Mouse (Mus musculus) liver, postnatal 0 days (tissue): Measurements from ENCODE around the gene Adora1. TPM values are rescaled to one million over a fixed set of nuclear protein-coding genes. Genes with fewer than 3 reads are reported as not detected.
A peak's percentile ranks its signal among the peaks of the same experiment; 100 is the strongest.

Source experiments
- ATAC-seq: fragments of 200-750 bp; cut with Nextera tagmentation; 2 replicates; pipeline ENCODE4 v1.8.0; 2017; ENCODE audit warnings: mild to moderate bottlenecking, moderate library complexity
- DNase-seq: peaks from one replicate; pipeline ENCODE4 v3.0.0-alpha.2; 2016
- H3K27ac ChIP-seq: fragments of 300-500 bp; sonication (generic); 2 replicates; pipeline ENCODE4 v1.5.1; 2014; ENCODE audit warnings: antibody characterized with exemption, moderate library complexity, mild to moderate bottlenecking, low read depth
- H3K27me3 ChIP-seq: fragments of 300-500 bp; sonication (generic); 2 replicates; pipeline ENCODE4 v1.6.1; 2014; ENCODE audit warnings: low read length, control low read depth, mixed read lengths; ENCODE audit not compliant: insufficient read depth
- H3K36me3 ChIP-seq: fragments of 300-500 bp; sonication (generic); replicated peaks from 2 replicates; pipeline ENCODE4 v1.6.1; 2014; ENCODE audit warnings: mild to moderate bottlenecking, control low read depth, low read length, moderate library complexity, mixed read lengths; ENCODE audit not compliant: insufficient read depth
- H3K4me1 ChIP-seq: fragments of 300-500 bp; sonication (generic); 2 replicates; pipeline ENCODE4 v1.6.1; 2014; ENCODE audit warnings: antibody characterized with exemption, mild to moderate bottlenecking, control low read depth; ENCODE audit not compliant: insufficient read depth
- H3K4me2 ChIP-seq: fragments of 300-500 bp; sonication (generic); 2 replicates; pipeline ENCODE4 v1.6.1; 2014; ENCODE audit warnings: low read depth, mild to moderate bottlenecking, low read length, moderate library complexity, mixed read lengths
- H3K4me3 ChIP-seq: fragments of 300-500 bp; sonication (generic); 2 replicates; pipeline ENCODE4 v1.5.1; 2014; ENCODE audit warnings: low read depth, low read length
- H3K9ac ChIP-seq: fragments of 300-500 bp; sonication (generic); replicated peaks from 2 replicates; pipeline ENCODE4 v1.6.1; 2014; ENCODE audit warnings: mild to moderate bottlenecking, moderate library complexity
- H3K9me3 ChIP-seq: fragments of 300-500 bp; sonication (generic); 2 replicates; pipeline ENCODE4 v1.6.1; 2016; ENCODE audit warnings: mild to moderate bottlenecking, control low read depth, low read length, mixed read lengths
- CTCF ChIP-seq: sonication (generic); IDR thresholded peaks from 2 replicates; pipeline ENCODE4 v1.5.1; 2016; ENCODE audit warnings: antibody characterized with exemption, low read depth
- EP300 ChIP-seq: IDR thresholded peaks from 2 replicates; pipeline ENCODE4 v1.6.1; 2016; ENCODE audit warnings: antibody characterized with exemption, low read depth, mild to moderate bottlenecking
- WGBS: fragments of 180-500 bp; shearing (Covaris S2); extraction: QIAGEN DNeasy Blood & Tissue Kit; methylation state at CpG from one replicate; pipeline ENCODE4 v1.1.7; 2014; ENCODE audit not compliant: insufficient replicate concordance; 5-methylcytosine and 5-hydroxymethylcytosine counted together
- polyA plus RNA-seq: library from polyadenylated mRNA; unstranded; fragments of >200 nt; fragmentation: Nextera tagmentation; extraction: Ambion mirVana; gene quantifications from 2 replicates; pipeline ENCODE4 v1.2.1, GENCODE M21; 2015

Adora1 gene
- polyA plus RNA-seq = 6.4 and 8.3 TPM in 2 replicates

DNA sequence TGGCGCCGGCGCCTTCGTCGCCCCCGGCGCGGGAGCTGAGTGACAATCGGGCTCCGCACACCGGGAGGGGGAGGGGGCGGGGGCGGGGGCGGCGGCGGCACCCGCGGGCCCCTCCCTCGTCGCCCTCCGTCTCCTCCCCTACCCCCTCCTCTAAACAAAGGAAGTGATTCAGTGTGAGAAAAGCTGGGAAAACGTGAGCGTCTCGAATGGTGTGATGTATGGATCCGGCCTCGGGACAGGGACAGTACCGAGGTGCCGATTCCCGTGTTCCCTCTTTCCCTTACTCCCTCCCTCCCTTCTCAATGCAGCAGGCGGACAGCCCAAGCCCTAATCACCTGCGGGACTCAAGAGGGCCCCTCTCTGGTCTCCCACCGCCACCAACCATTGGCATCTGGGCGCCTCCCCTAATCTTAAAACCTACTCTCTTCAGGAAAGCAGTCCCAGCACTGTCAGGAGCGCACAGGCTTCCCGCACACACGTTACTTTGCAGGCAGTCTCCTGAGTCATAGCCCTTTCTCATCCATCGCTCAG lies at the start of gene Adora1:
Gene Adora1 (minus strand): TSS at position 41 of the 531 bp plus-strand sequence.
- ATAC-seq (peak; percentile 0; the same call in 1 of the 2 replicates), DNase-seq (no peak)
- Histone ChIP-seq H3K36me3 (no peaks in the 10 kb centered on the region), H3K4me1 (peaks cover 33% of the 10 kb centered on the region), H3K4me3 (peak within 1 kb of the TSS; percentile 45), H3K27me3 (peaks cover 26% of the 10 kb centered on the region), H3K9me3 (no peaks in the 10 kb centered on the region), H3K27ac (peak within 1 kb of the TSS; percentile 81), H3K9ac (peak within 1 kb of the TSS; percentile 58), H3K4me2 (peak within 1 kb of the TSS; percentile 63)
- TF ChIP-seq CTCF (no peak), EP300 (no peak)
- WGBS = 7% methylated on average over 29 of the region's 37 CpGs

DNA sequence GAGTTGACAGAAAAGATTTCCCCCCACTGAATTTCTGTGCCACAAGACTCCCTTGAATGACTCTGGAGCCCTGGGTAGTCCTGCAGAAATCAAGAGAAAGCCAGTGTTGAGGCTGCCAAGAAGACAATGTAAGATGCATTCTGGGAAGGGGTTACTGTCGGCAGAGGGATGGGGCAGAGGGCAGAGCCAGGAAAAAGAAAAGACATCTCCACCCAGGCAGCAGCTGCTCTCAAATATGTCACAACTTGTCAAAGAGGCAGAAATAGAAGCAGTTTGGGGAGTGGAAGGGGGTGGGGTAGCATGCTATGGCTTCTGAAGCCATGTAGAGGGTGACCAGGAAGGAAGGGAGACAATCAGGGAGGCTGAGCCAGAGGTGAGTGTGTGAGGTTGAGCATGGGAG lies 47.9 kb upstream of the Adora1 start:
- 32% methylated on average over 1 of the region's 1 CpGs for WGBS
- no peak overlapping the region for H3K4me2 ChIP-seq
- H3K9ac ChIP-seq = no peak overlapping the region
- no peaks in the 10 kb centered on the region for H3K9me3 ChIP-seq
- no peaks in the 10 kb centered on the region for H3K27me3 ChIP-seq
- no peaks in the 10 kb centered on the region for H3K4me1 ChIP-seq
- ATAC-seq = no peak
- H3K4me3 ChIP-seq = no peak overlapping the region
- H3K36me3 ChIP-seq = no peaks in the 10 kb centered on the region
- no peak for DNase-seq
- TF ChIP-seq CTCF = no peak
- TF ChIP-seq EP300 = no peak
- H3K27ac ChIP-seq = no peak overlapping the region

DNA sequence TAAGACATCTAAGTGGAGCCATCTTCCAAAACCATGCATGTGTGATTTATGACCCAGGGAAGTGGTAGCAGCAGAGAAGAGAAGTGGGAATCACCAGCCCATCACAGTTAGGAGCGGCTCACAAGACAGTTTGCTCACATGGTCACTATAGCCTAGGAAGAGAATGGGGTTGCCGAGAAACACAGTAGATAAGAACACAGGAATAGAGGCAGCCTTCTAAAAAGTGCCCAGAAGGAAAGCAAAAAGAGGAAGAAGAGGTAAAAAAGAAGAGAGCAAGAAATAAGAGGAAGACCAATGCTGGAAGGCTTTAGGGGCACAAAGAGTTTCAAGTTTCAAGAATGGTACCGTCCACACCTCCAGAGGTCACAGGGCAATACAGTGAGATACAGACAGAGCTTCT lies 47.1 kb upstream of the Adora1 start:
- Histone ChIP-seq H3K4me1 (no peaks in the 10 kb centered on the region), H3K9me3 (no peaks in the 10 kb centered on the region), H3K4me2 (no peak overlapping the region), H3K27ac (no peak overlapping the region), H3K27me3 (no peaks in the 10 kb centered on the region), H3K4me3 (no peak overlapping the region), H3K9ac (no peak overlapping the region), H3K36me3 (no peaks in the 10 kb centered on the region)
- TF ChIP-seq EP300 (no peak), CTCF (no peak)
- DNase-seq (no peak), ATAC-seq (no peak)
- 30% methylated on average over 3 of the region's 3 CpGs for WGBS

DNA sequence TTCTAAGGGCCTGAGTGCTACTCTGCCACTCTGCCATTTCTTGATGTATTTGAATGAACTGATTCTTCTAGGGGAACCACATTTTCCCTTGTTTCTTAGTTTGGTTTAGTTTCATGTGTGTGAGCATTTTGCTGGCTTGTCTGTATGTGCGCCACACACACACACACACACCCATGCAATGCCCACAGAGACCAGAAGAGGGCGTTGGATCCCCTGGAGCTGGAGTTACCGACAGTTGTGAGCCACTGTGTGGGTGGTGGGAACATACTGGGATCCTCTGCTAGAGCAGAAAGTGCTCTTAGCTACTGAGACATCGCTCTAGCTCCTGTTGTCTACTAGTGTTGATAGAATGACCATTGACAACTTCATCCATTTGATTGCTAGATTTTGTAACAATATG lies 46.3 kb upstream of the Adora1 start:
- no peaks in the 10 kb centered on the region for H3K27me3 ChIP-seq
- H3K9me3 ChIP-seq = no peaks in the 10 kb centered on the region
- TF ChIP-seq EP300 (no peak), CTCF (peak; percentile 15; the same call in 1 of the 2 replicates)
- no peak for DNase-seq
- H3K4me3 ChIP-seq = no peak overlapping the region
- H3K4me1 ChIP-seq = no peaks in the 10 kb centered on the region
- no peak overlapping the region for H3K9ac ChIP-seq
- no peak for ATAC-seq
- 76% methylated on average over 4 of the region's 4 CpGs for WGBS
- H3K36me3 ChIP-seq = no peaks in the 10 kb centered on the region
- H3K27ac ChIP-seq = no peak overlapping the region
- H3K4me2 ChIP-seq = no peak overlapping the region

DNA sequence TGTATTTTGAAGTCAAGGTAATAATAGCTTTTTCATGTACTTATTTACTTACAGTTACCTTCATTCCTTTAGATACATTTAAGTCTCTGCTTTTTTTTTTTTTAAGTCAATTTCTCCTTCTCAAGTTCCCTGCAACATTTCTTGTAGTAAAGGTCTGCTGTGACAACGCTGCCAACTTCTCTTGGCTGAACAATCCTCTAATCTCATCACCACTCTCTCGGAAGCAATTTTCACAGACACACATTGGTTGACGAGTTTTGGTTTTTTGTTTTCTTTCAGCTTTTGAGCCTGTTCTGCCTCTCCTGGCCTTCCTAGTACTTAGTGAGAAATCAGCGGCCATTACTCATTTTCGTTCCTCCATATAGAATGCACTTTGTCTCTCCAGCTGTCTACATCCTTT lies 44.9 kb upstream of the Adora1 start:
- Histone ChIP-seq H3K9me3 (no peaks in the 10 kb centered on the region), H3K4me3 (no peak overlapping the region), H3K36me3 (no peaks in the 10 kb centered on the region), H3K4me2 (no peak overlapping the region), H3K27me3 (no peaks in the 10 kb centered on the region), H3K9ac (no peak overlapping the region), H3K4me1 (no peaks in the 10 kb centered on the region), H3K27ac (no peak overlapping the region)
- ATAC-seq (no peak), DNase-seq (no peak)
- WGBS = 78% methylated on average over 5 of the region's 5 CpGs
- TF ChIP-seq CTCF (no peak), EP300 (no peak)

DNA sequence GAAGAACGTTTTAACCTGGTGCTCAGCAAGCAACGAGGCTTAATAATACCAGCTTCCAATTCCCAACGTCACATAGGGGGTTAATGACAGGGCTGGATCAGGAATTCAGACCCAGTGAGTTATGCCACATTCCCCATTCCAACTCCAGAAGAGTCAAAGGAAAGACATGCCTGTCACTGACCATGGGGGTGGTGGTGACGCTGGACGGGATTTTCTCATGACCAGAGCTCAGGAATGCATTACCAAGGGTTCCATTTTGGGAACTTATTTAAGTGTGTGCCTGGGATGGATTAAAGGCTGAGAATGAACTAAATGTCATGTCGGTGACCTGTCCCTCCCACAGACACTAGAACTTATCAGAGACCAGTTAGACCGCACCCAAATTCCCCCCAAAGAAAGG lies 41.6 kb upstream of the Adora1 start:
- no peaks in the 10 kb centered on the region for H3K36me3 ChIP-seq
- H3K27me3 ChIP-seq = no peaks in the 10 kb centered on the region
- DNase-seq (no peak), ATAC-seq (no peak)
- H3K4me3 ChIP-seq = no peak overlapping the region
- H3K9ac ChIP-seq = no peak overlapping the region
- no peak overlapping the region for H3K4me2 ChIP-seq
- no peaks in the 10 kb centered on the region for H3K4me1 ChIP-seq
- TF ChIP-seq CTCF (no peak), EP300 (no peak)
- H3K9me3 ChIP-seq = no peaks in the 10 kb centered on the region
- 76% methylated on average over 7 of the region's 7 CpGs for WGBS
- no peak overlapping the region for H3K27ac ChIP-seq
